Mouse (Mus musculus) embryonic fibroblast, embryonic 13.5 days (primary cell): ENCODE results near the gene Pfkfb4.
A peak's percentile ranks its signal among the peaks of the same experiment; 100 is the strongest.

Experiments used
- CTCF ChIP-seq: IDR thresholded peaks from 2 replicates; pipeline ENCODE4 v1.5.1; 2011; ENCODE audit warnings: mild to moderate bottlenecking, control low read depth, low read length, moderate library complexity, borderline replicate concordance; ENCODE audit not compliant: insufficient read depth
- POLR2A ChIP-seq: IDR thresholded peaks from 2 replicates; pipeline ENCODE4 v1.6.1; 2011; ENCODE audit warnings: low read depth, mild to moderate bottlenecking, control low read depth, low read length, moderate library complexity

DNA sequence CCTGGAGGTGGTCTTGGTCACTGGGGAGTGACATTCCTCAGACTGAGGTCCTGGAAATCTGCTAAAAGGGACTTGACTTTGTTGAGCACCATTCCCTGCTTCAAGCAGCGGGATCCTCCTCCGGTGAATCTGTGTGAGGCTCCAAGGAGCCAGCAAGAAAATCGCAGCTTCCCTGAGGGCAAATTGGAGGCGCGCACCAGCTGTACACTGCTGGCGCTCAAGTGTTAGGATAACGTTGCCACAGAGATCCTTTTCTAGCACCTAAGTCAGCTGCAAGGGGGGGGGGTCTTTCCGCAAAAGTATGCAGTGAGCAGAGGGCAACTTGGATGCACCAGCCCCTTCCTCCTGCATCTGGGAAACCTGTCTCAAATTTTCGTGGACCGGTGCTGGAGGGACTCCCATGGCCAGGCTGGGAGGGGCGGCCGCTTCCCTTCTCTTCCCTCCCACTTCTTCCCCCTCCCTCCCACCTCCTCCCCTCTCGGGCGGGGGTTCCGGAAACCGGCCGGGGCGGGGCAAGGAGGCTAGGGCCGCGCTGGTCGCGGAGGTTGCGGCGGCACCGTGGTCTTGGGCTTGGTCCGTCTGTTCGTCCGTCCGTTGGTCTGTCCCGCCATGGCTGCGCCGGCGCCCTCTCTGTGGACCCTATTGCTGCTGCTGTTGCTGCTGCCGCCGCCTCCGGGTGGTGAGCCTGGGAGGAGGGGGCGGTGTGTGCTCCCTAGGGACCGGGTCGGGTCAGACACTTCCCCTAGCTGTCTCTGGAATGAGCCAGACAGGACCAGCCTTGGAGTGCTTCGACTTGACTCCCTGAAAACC lies 46.7 kb downstream of the Pfkfb4 start, which contains the start of gene Shisa5:
- TF ChIP-seq CTCF (no peak), POLR2A (peak; percentile 96)
